Mouse (Mus musculus) kidney, postnatal 25 days (tissue): ENCODE data around the gene 1810030O07Rik.
"Not testable (repeated sequence)": the region's sequence is repeated elsewhere in the genome, so short reads cannot be mapped to it uniquely, and the experiment has no call there.

Source experiments
- DNase-seq, 2 experiments: peaks; one replicate each; pipeline ENCODE4 v3.0.0; 2021; ENCODE audit warnings: mixed read lengths in 2 of 2

1810030O07Rik gene

GRCm38 (mm10) chrX:12673054-12673775, at the start of gene 1810030O07Rik:
1810030O07Rik (minus strand) TSS chrX:12673668.
- peak; percentile 88 to 95 for DNase-seq

GRCm38 (mm10) chrX:12716036-12716435, 42.6 kb upstream of the 1810030O07Rik start:
- no peak for DNase-seq

- DNase-seq, result no peak
These were observed 40.3 kb upstream of the 1810030O07Rik start for GRCm38 (mm10) chrX:12713796-12714195.

GRCm38 (mm10) chrX:12686910-12687309, 13.4 kb upstream of the 1810030O07Rik start:
- no peak for DNase-seq

- no peak for DNase-seq
These were observed 12.6 kb upstream of the 1810030O07Rik start for GRCm38 (mm10) chrX:12686071-12686470.

GRCm38 (mm10) chrX:12677396-12677795, 3.9 kb upstream of the 1810030O07Rik start:
- DNase-seq, result peak; percentile 63 to 76

GRCm38 (mm10) chrX:12653879-12654278, 19.6 kb downstream of the 1810030O07Rik start:
- DNase-seq, result no peak

- no peak for DNase-seq
These were observed 21.6 kb downstream of the 1810030O07Rik start for GRCm38 (mm10) chrX:12651906-12652305.

- peak in 1 of 2 experiments; percentile 4 for DNase-seq
These were observed 27.8 kb downstream of the 1810030O07Rik start for GRCm38 (mm10) chrX:12645531-12646304.

- DNase-seq, result no peak
These were observed 28.5 kb downstream of the 1810030O07Rik start for GRCm38 (mm10) chrX:12644976-12645375.

GRCm38 (mm10) chrX:12625131-12625530, 48.3 kb downstream of the 1810030O07Rik start:
- no peak for DNase-seq

GRCm38 (mm10) chrX:12612360-12612759, 61.1 kb downstream of the 1810030O07Rik start:
- DNase-seq, result not testable (repeated sequence)

- no peak for DNase-seq
These were observed 62.3 kb downstream of the 1810030O07Rik start for GRCm38 (mm10) chrX:12611211-12611610.

GRCm38 (mm10) chrX:12610541-12610940, 62.9 kb downstream of the 1810030O07Rik start:
- DNase-seq, result not testable (repeated sequence)
